Mouse (Mus musculus) 416B (cell line): Measurements from ENCODE around the gene Piezo1.

Experiments
- DNase-seq: peaks from one replicate; pipeline ENCODE4 v3.0.0; 2011; ENCODE audit warnings: low read depth

Piezo1 gene

GRCm38 (mm10) chr8:122546066-122546755 is 4.9 kb downstream of the Piezo1 start:
- DNase-seq, result no peak

- DNase-seq, result no peak
These were observed 7.0 kb downstream of the Piezo1 start for GRCm38 (mm10) chr8:122544138-122544537.

GRCm38 (mm10) chr8:122538310-122539076 is 12.6 kb downstream of the Piezo1 start:
- DNase-seq, result no peak

GRCm38 (mm10) chr8:122537812-122538211 is 13.3 kb downstream of the Piezo1 start:
- peak; percentile 70 for DNase-seq

GRCm38 (mm10) chr8:122537033-122537432 is 14.1 kb downstream of the Piezo1 start:
- no peak for DNase-seq

- DNase-seq, result no peak
These were observed 19.8 kb downstream of the Piezo1 start for GRCm38 (mm10) chr8:122531312-122531711.

GRCm38 (mm10) chr8:122529159-122529558 is 22.0 kb downstream of the Piezo1 start:
- DNase-seq, result no peak

GRCm38 (mm10) chr8:122527937-122528336 is 23.2 kb downstream of the Piezo1 start:
- DNase-seq, result no peak

GRCm38 (mm10) chr8:122526526-122527170 is 24.5 kb downstream of the Piezo1 start:
- no peak for DNase-seq

GRCm38 (mm10) chr8:122526084-122526483 is 25.0 kb downstream of the Piezo1 start:
- DNase-seq, result no peak

GRCm38 (mm10) chr8:122525004-122525403 is 26.1 kb downstream of the Piezo1 start:
- no peak for DNase-seq

- DNase-seq, result no peak
These were observed 26.6 kb downstream of the Piezo1 start for GRCm38 (mm10) chr8:122524506-122524905.

GRCm38 (mm10) chr8:122523652-122524360 is 27.3 kb downstream of the Piezo1 start:
- no peak for DNase-seq

- peak; percentile 48 for DNase-seq
These were observed 28.1 kb downstream of the Piezo1 start for GRCm38 (mm10) chr8:122522796-122523651.

GRCm38 (mm10) chr8:122520611-122521010 is 30.5 kb downstream of the Piezo1 start:
- no peak for DNase-seq

GRCm38 (mm10) chr8:122517541-122518190 is 33.5 kb downstream of the Piezo1 start:
- peak; percentile 61 for DNase-seq

GRCm38 (mm10) chr8:122515699-122516098 is 35.4 kb downstream of the Piezo1 start:
- DNase-seq, result no peak

- no peak for DNase-seq
These were observed 38.7 kb downstream of the Piezo1 start for GRCm38 (mm10) chr8:122512392-122512791.

GRCm38 (mm10) chr8:122511552-122511951 is 39.6 kb downstream of the Piezo1 start:
- DNase-seq, result no peak

- peak; percentile 87 for DNase-seq
These were observed 50.3 kb downstream of the Piezo1 start for GRCm38 (mm10) chr8:122500856-122501255.

GRCm38 (mm10) chr8:122497912-122498311 is 53.2 kb downstream of the Piezo1 start:
- DNase-seq, result no peak
